Mouse (Mus musculus) lung, postnatal 0 days (tissue): Measurements from ENCODE around the gene Cym. TPM values are rescaled to one million over a fixed set of nuclear protein-coding genes. Genes with fewer than 3 reads are reported as not detected.
A peak's percentile ranks its signal among the peaks of the same experiment; 100 is the strongest.

Source experiments
- ATAC-seq: fragments of 200-750 bp; cut with Nextera tagmentation; 2 replicates; pipeline ENCODE4 v1.8.0; 2017; ENCODE audit warnings: moderate library complexity
- DNase-seq: peaks from one replicate; pipeline ENCODE4 v3.0.0-alpha.2; 2016; ENCODE audit warnings: low spot score
- H3K27ac ChIP-seq: fragments of 300-500 bp; sonication (generic); 2 replicates; pipeline ENCODE4 v1.5.1; 2014; ENCODE audit warnings: antibody characterized with exemption, mild to moderate bottlenecking, low read length, mixed read lengths
- H3K27me3 ChIP-seq: fragments of 300-500 bp; sonication (generic); replicated peaks from 2 replicates; pipeline ENCODE4 v1.6.1; 2014; ENCODE audit warnings: low read length, mixed read lengths; ENCODE audit not compliant: insufficient read depth
- H3K36me3 ChIP-seq: fragments of 300-500 bp; sonication (generic); 2 replicates; pipeline ENCODE4 v1.6.1; 2014; ENCODE audit warnings: low read length, mixed read lengths; ENCODE audit not compliant: insufficient read depth
- H3K4me1 ChIP-seq: fragments of 300-500 bp; sonication (generic); 2 replicates; pipeline ENCODE4 v1.6.1; 2014; ENCODE audit warnings: antibody characterized with exemption, low read depth, low read length, mixed read lengths; ENCODE audit not compliant: insufficient read depth
- H3K4me2 ChIP-seq: fragments of 300-500 bp; sonication (generic); replicated peaks from 2 replicates; pipeline ENCODE4 v1.6.1; 2014; ENCODE audit warnings: low read depth, mild to moderate bottlenecking, low read length, moderate library complexity, mixed read lengths
- H3K4me3 ChIP-seq: fragments of 300-500 bp; sonication (generic); 2 replicates; pipeline ENCODE4 v1.5.1; 2014; ENCODE audit warnings: low read depth, low read length
- H3K9ac ChIP-seq: fragments of 300-500 bp; sonication (generic); replicated peaks from 2 replicates; pipeline ENCODE4 v1.6.1; 2014; ENCODE audit warnings: low read depth, mild to moderate bottlenecking
- H3K9me3 ChIP-seq: fragments of 300-500 bp; sonication (generic); 2 replicates; pipeline ENCODE4 v1.6.1; 2016; ENCODE audit warnings: low read length, mixed read lengths
- CTCF ChIP-seq: IDR thresholded peaks from 2 replicates; pipeline ENCODE4 v1.5.1; 2016; ENCODE audit warnings: antibody characterized with exemption, mild to moderate bottlenecking
- EP300 ChIP-seq: IDR thresholded peaks from 2 replicates; pipeline ENCODE4 v1.6.1; 2016; ENCODE audit warnings: antibody characterized with exemption, mild to moderate bottlenecking, control low read depth
- WGBS: fragments of 180-500 bp; shearing (Covaris S2); extraction: QIAGEN DNeasy Blood & Tissue Kit; methylation state at CpG from one replicate; pipeline ENCODE4 v1.1.7; 2014; 5-methylcytosine and 5-hydroxymethylcytosine counted together
- polyA plus RNA-seq: library from polyadenylated mRNA; unstranded; fragments of >200 nt; fragmentation: Nextera tagmentation; extraction: Ambion mirVana; gene quantifications from 2 replicates; pipeline ENCODE4 v1.2.1, GENCODE M21; 2015

Cym gene
- polyA plus RNA-seq, 1 experiment from 2014 or later: 0.41 TPM

- no peaks in the 10 kb centered on the region for H3K36me3 ChIP-seq
- no peak for ATAC-seq
- no peak overlapping the region for H3K4me3 ChIP-seq
- TF ChIP-seq CTCF (no peak), EP300 (no peak)
- H3K4me1 ChIP-seq: no peaks in the 10 kb centered on the region
- no peak overlapping the region for H3K9ac ChIP-seq
- 70% methylated on average over 3 of the region's 3 CpGs for WGBS
- no peaks in the 10 kb centered on the region for H3K9me3 ChIP-seq
- no peak overlapping the region for H3K4me2 ChIP-seq
- no peak overlapping the region for H3K27ac ChIP-seq
- no peaks in the 10 kb centered on the region for H3K27me3 ChIP-seq
- DNase-seq: no peak
Observed at GRCm38 (mm10) chr3:107217101-107217480, 4.4 kb downstream of the Cym start.

GRCm38 (mm10) chr3:107216400-107217100 is 5.0 kb downstream of the Cym start:
- Histone ChIP-seq H3K4me1 (no peaks in the 10 kb centered on the region), H3K4me2 (no peak overlapping the region), H3K27me3 (no peaks in the 10 kb centered on the region), H3K9me3 (no peaks in the 10 kb centered on the region), H3K9ac (no peak overlapping the region), H3K27ac (no peak overlapping the region), H3K36me3 (no peaks in the 10 kb centered on the region), H3K4me3 (no peak overlapping the region)
- WGBS: 73% methylated on average over 8 of the region's 8 CpGs
- TF ChIP-seq CTCF (no peak), EP300 (no peak)
- ATAC-seq: no peak
- no peak for DNase-seq

- TF ChIP-seq EP300: no peak
- no peak for TF ChIP-seq CTCF
- H3K36me3 ChIP-seq: no peaks in the 10 kb centered on the region
- no peak overlapping the region for H3K4me2 ChIP-seq
- 76% methylated on average over 5 of the region's 5 CpGs for WGBS
- H3K4me1 ChIP-seq: no peaks in the 10 kb centered on the region
- no peak overlapping the region for H3K4me3 ChIP-seq
- no peaks in the 10 kb centered on the region for H3K27me3 ChIP-seq
- no peak overlapping the region for H3K27ac ChIP-seq
- ATAC-seq (no peak), DNase-seq (no peak)
- no peaks in the 10 kb centered on the region for H3K9me3 ChIP-seq
- H3K9ac ChIP-seq: no peak overlapping the region
Observed at GRCm38 (mm10) chr3:107214606-107215005, 6.9 kb downstream of the Cym start.

- H3K4me3 ChIP-seq: no peak overlapping the region
- peak; percentile 25; the same call in 1 of the 2 replicates for ATAC-seq
- TF ChIP-seq CTCF (no peak), EP300 (no peak)
- H3K4me2 ChIP-seq: no peak overlapping the region
- H3K27ac ChIP-seq: no peak overlapping the region
- no peaks in the 10 kb centered on the region for H3K4me1 ChIP-seq
- DNase-seq: no peak
- no peak overlapping the region for H3K9ac ChIP-seq
- 55% methylated on average over 7 of the region's 7 CpGs for WGBS
- no peaks in the 10 kb centered on the region for H3K36me3 ChIP-seq
- H3K9me3 ChIP-seq: no peaks in the 10 kb centered on the region
- no peaks in the 10 kb centered on the region for H3K27me3 ChIP-seq
Observed at GRCm38 (mm10) chr3:107207625-107208253, 13.8 kb downstream of the Cym start.

GRCm38 (mm10) chr3:107206490-107207150 is 14.9 kb downstream of the Cym start:
- H3K4me3 ChIP-seq: no peak overlapping the region
- ATAC-seq (no peak), DNase-seq (no peak)
- H3K9ac ChIP-seq: no peak overlapping the region
- H3K4me2 ChIP-seq: no peak overlapping the region
- TF ChIP-seq CTCF (no peak), EP300 (no peak)
- H3K36me3 ChIP-seq: no peaks in the 10 kb centered on the region
- no peaks in the 10 kb centered on the region for H3K27me3 ChIP-seq
- H3K27ac ChIP-seq: no peak overlapping the region
- 37% methylated on average over 4 of the region's 4 CpGs for WGBS
- no peaks in the 10 kb centered on the region for H3K4me1 ChIP-seq
- H3K9me3 ChIP-seq: no peaks in the 10 kb centered on the region

GRCm38 (mm10) chr3:107205994-107206393 is 15.5 kb downstream of the Cym start:
- TF ChIP-seq CTCF: peak; percentile 90
- TF ChIP-seq EP300: no peak
- H3K9ac ChIP-seq: no peak overlapping the region
- no peaks in the 10 kb centered on the region for H3K36me3 ChIP-seq
- peak; percentile 74 for DNase-seq
- no peaks in the 10 kb centered on the region for H3K4me1 ChIP-seq
- no peak overlapping the region for H3K27ac ChIP-seq
- 8% methylated on average over 4 of the region's 4 CpGs for WGBS
- H3K4me3 ChIP-seq: no peak overlapping the region
- no peak for ATAC-seq
- no peaks in the 10 kb centered on the region for H3K27me3 ChIP-seq
- no peaks in the 10 kb centered on the region for H3K9me3 ChIP-seq
- no peak overlapping the region for H3K4me2 ChIP-seq
